ENCODE assay signal across 32 mouse cellular contexts in genomic region chr14:32327366-32327765, GRCm38 (mm10). TPM values are rescaled to one million over a fixed set of nuclear protein-coding genes. Genes with fewer than 3 reads are reported as not detected.
DNase-seq lines count a peak whose midpoint lies in the region; ATAC-seq and TF ChIP-seq lines count a peak whose summit lies in the region.
"Had no signal": no experiment of that assay in that cellular context is flagged by ENCODE, and none has a peak within 500 bp of the region (broad histone marks: within the 10 kb centered on the region; RNA-seq: fewer than 3 reads in every experiment).

No protein-coding gene starts in this region.

- H3K9me3 ChIP-seq in forebrain, postnatal 0 days (ENCODE audit: low read length) = no peaks in the 10 kb centered on the region
- H3K9me3 ChIP-seq in forebrain, embryonic 15.5 days = no peaks in the 10 kb centered on the region
- H3K9me3 ChIP-seq: embryonic facial prominence, embryonic 13.5 days; heart, embryonic 10.5 days; heart, embryonic 15.5 days; limb, embryonic 10.5 days; limb, embryonic 15.5 days; liver, embryonic 13.5 days; megakaryocyte, embryonic 14.5 days; midbrain, embryonic 12.5 days had no signal

- peaks cover 6% of the 10 kb centered on the region; the same call in 1 of the 2 replicates for H3K36me3 ChIP-seq in forebrain, postnatal 0 days (ENCODE audit: insufficient read depth)
- no peaks in the 10 kb centered on the region for H3K36me3 ChIP-seq in forebrain, embryonic 15.5 days
- H3K36me3 ChIP-seq: embryonic facial prominence, embryonic 13.5 days; heart, embryonic 15.5 days; limb, embryonic 15.5 days; liver, embryonic 13.5 days had no signal

- H3K27me3 ChIP-seq in forebrain, postnatal 0 days (ENCODE audit: insufficient read depth, low read length) = no peaks in the 10 kb centered on the region
- no peaks in the 10 kb centered on the region for H3K27me3 ChIP-seq in forebrain, embryonic 15.5 days
- H3K27me3 ChIP-seq: CH12.LX; embryonic facial prominence, embryonic 13.5 days; heart, embryonic 15.5 days; limb, embryonic 15.5 days; midbrain, embryonic 12.5 days had no signal

- no peak overlapping the region for H3K4me2 ChIP-seq in forebrain, postnatal 0 days (ENCODE audit: low read depth)
- H3K4me2 ChIP-seq in forebrain, embryonic 15.5 days (replicated peaks) = no peak overlapping the region
- H3K4me2 ChIP-seq: embryonic facial prominence, embryonic 13.5 days; heart, embryonic 15.5 days; limb, embryonic 15.5 days; liver, embryonic 13.5 days; midbrain, embryonic 12.5 days had no signal

- peaks cover 3% of the 10 kb centered on the region; the same call in 1 of the 2 replicates for H3K4me1 ChIP-seq in forebrain, postnatal 0 days (ENCODE audit: insufficient read depth)
- H3K4me1 ChIP-seq in forebrain, embryonic 15.5 days = peaks cover 11% of the 10 kb centered on the region

- no peak overlapping the region for H3K4me3 ChIP-seq in forebrain, postnatal 0 days (ENCODE audit: low read depth, low read length)
- H3K4me3 ChIP-seq in forebrain, embryonic 15.5 days = no peak overlapping the region
- H3K4me3 ChIP-seq: embryonic facial prominence, embryonic 13.5 days; heart, embryonic 10.5 days; heart, embryonic 15.5 days; limb, embryonic 10.5 days; limb, embryonic 15.5 days; liver, embryonic 13.5 days; megakaryocyte, embryonic 14.5 days; midbrain, embryonic 12.5 days had no signal

- H3K27ac ChIP-seq in forebrain, postnatal 0 days (ENCODE audit: low read depth, low read length) = no peak overlapping the region
- no peak overlapping the region for H3K27ac ChIP-seq in forebrain, embryonic 15.5 days (replicated peaks)
- H3K27ac ChIP-seq: embryonic facial prominence, embryonic 13.5 days; heart, embryonic 10.5 days; heart, embryonic 15.5 days; limb, embryonic 10.5 days; limb, embryonic 15.5 days; liver, embryonic 13.5 days; midbrain, embryonic 12.5 days had no signal

- peak; percentile 55 for ATAC-seq in forebrain, postnatal 0 days
- no peak for ATAC-seq in forebrain, embryonic 15.5 days (replicated peaks)
- ATAC-seq: activated CD4-positive, CD25-positive, alpha-beta regulatory T cell, adult 4 months; inflammation-experienced regulatory T-cells, adult 6 months; lung, postnatal 0 days had no signal

- peak; percentile 48 for DNase-seq in cerebellum, adult 9-11 months
- DNase-seq in cerebellum, adult 8-10 months = no peak
- DNase-seq in forebrain, postnatal 0 days = peak; percentile 12
- peak; percentile 62 to 63 for DNase-seq in layer of hippocampus, postnatal 10 days (ENCODE audit: low spot score in 2 of 2)
- DNase-seq in layer of hippocampus, adult 9-11 months = no peak
- peak; percentile 23 for DNase-seq in retina, embryonic 14.5 days (ENCODE audit: low spot score)
- DNase-seq in retina, postnatal 1 day = no peak
- DNase-seq: adrenal gland, adult 2 months; adrenal gland, postnatal 36 days; cerebellum, adult 11-12 months; gastrocnemius, postnatal 25 days; heart, adult 11 months; kidney, adult 18-20 months; liver, embryonic 13.5 days; lung, adult 18-20 months; lung, postnatal 4 days; thymus, adult 2 months; thymus, postnatal 36 days had no signal

- no peak overlapping the region for H3K9ac ChIP-seq in forebrain, postnatal 0 days
- no peak overlapping the region for H3K9ac ChIP-seq in forebrain, embryonic 15.5 days (replicated peaks)
- H3K9ac ChIP-seq: embryonic facial prominence, embryonic 13.5 days; heart, embryonic 15.5 days; limb, embryonic 15.5 days; liver, embryonic 13.5 days; midbrain, embryonic 12.5 days had no signal

- TF ChIP-seq CTCF in forebrain, postnatal 0 days (IDR thresholded peaks at IDR 0.05; ENCODE audit: low read depth) = no peak

- WGBS in forebrain, postnatal 0 days = 79% methylated on average over 9 of the region's 9 CpGs
- 76% methylated on average over 9 of the region's 9 CpGs for WGBS in forebrain, embryonic 15.5 days

RNA-seq across cellular contexts. Expression of gene Ogdhl, which starts 5.5 kb away (rescaled TPM):
- total RNA-seq in forebrain, postnatal 0 days (2014; rRNA removed) = 23.2 and 32.0 TPM in 2 replicates
- 17.5 and 23.3 TPM in 2 replicates for polyA plus RNA-seq in forebrain, postnatal 0 days (2015; fragmentation: Nextera tagmentation; extraction: Ambion mirVana)
- 26.2 TPM in 2 replicates for polyA plus RNA-seq in forebrain, embryonic 15.5 days (2015; fragmentation: Nextera tagmentation; extraction: Ambion mirVana)
- 10 to 100 TPM; 47.1 to 51.9 TPM for total RNA-seq in layer of hippocampus, postnatal 10 days (2021)
- total RNA-seq: monocyte, adult 5-6 weeks; neutrophil, adult 5-6 weeks had no signal

Comparison
In these comparisons a context has a peak if more than half of its experiments do, and no peak if none do; other contexts are left out.
1. DNase-seq: peak in cerebellum, adult 9-11 months (single experiment), forebrain, postnatal 0 days (single experiment), layer of hippocampus, postnatal 10 days (2 of 2) and retina, embryonic 14.5 days (single experiment); none in cerebellum, adult 8-10 months (single experiment), layer of hippocampus, adult 9-11 months (single experiment) and retina, postnatal 1 day (single experiment).